ENCODE assay signal across 24 mouse cellular contexts in genomic region chr17:12585366-12585765, GRCm38 (mm10). TPM values are rescaled to one million over a fixed set of nuclear protein-coding genes. Genes with fewer than 3 reads are reported as not detected.
"Had no signal": no experiment of that assay in that cellular context is flagged by ENCODE, and none has a peak within 500 bp of the region (broad histone marks: within the 10 kb centered on the region; RNA-seq: fewer than 3 reads in every experiment).

No protein-coding gene starts in this region.

- ATAC-seq: intestine, postnatal 0 days; liver, embryonic 12.5 days; midbrain, embryonic 13.5 days; midbrain, embryonic 16.5 days had no signal

- H3K27ac ChIP-seq: left cerebral cortex, adult 2 months; limb, embryonic 10.5 days; limb, embryonic 13.5 days; liver, embryonic 12.5 days; liver, embryonic 15.5 days; lung, embryonic 15.5 days; midbrain, embryonic 10.5 days; midbrain, embryonic 13.5 days; neural tube, embryonic 13.5 days; stomach, embryonic 15.5 days had no signal

- H3K9ac ChIP-seq: limb, embryonic 13.5 days; liver, embryonic 12.5 days; liver, embryonic 15.5 days; lung, embryonic 15.5 days; midbrain, embryonic 13.5 days; neural tube, embryonic 13.5 days; stomach, embryonic 15.5 days had no signal

- H3K36me3 ChIP-seq: limb, embryonic 10.5 days; limb, embryonic 13.5 days; liver, embryonic 12.5 days; liver, embryonic 15.5 days; lung, embryonic 15.5 days; midbrain, embryonic 10.5 days; midbrain, embryonic 13.5 days; neural tube, embryonic 13.5 days; stomach, embryonic 15.5 days had no signal

- H3K27me3 ChIP-seq: limb, embryonic 13.5 days; lung, embryonic 15.5 days; midbrain, embryonic 13.5 days; neural tube, embryonic 13.5 days; stomach, embryonic 15.5 days had no signal

- H3K9me3 ChIP-seq: limb, embryonic 10.5 days; limb, embryonic 13.5 days; liver, embryonic 12.5 days; liver, embryonic 15.5 days; lung, embryonic 15.5 days; midbrain, embryonic 10.5 days; midbrain, embryonic 13.5 days; neural tube, embryonic 13.5 days; stomach, embryonic 15.5 days had no signal

- H3K4me1 ChIP-seq: liver, embryonic 12.5 days; liver, embryonic 15.5 days; midbrain, embryonic 10.5 days; midbrain, embryonic 13.5 days; stomach, embryonic 15.5 days had no signal

- H3K4me2 ChIP-seq: limb, embryonic 13.5 days; liver, embryonic 12.5 days; liver, embryonic 15.5 days; lung, embryonic 15.5 days; midbrain, embryonic 13.5 days; neural tube, embryonic 13.5 days; stomach, embryonic 15.5 days had no signal

- DNase-seq: layer of hippocampus, postnatal 36 days; liver; lung, adult 18-20 months; lung, postnatal 10 days; lung, postnatal 36 days; retina, postnatal 1 day; right cerebral cortex, postnatal 25 days; spleen, adult 18-20 months; thymus, postnatal 25 days had no signal

- H3K4me3 ChIP-seq: left cerebral cortex, adult 2 months; limb, embryonic 10.5 days; limb, embryonic 13.5 days; liver, embryonic 12.5 days; liver, embryonic 15.5 days; lung, embryonic 15.5 days; megakaryocyte, embryonic 14.5 days; midbrain, embryonic 10.5 days; midbrain, embryonic 13.5 days; myocyte; neural tube, embryonic 13.5 days; stomach, embryonic 15.5 days had no signal

RNA-seq across cellular contexts. Expression of gene Slc22a2, which starts 1.4 kb away (rescaled TPM):
- polyA plus RNA-seq: intestine, postnatal 0 days; large intestine, adult 2 months; limb, embryonic 10.5 days; limb, embryonic 13.5 days; liver, embryonic 12.5 days; liver, embryonic 15.5 days; midbrain, embryonic 10.5 days; myocyte had no signal
